Mouse (Mus musculus) testis, adult 2 months (tissue): ENCODE measurements around the gene Hspa1l. TPM values are rescaled to one million over a fixed set of nuclear protein-coding genes. Genes with fewer than 3 reads are reported as not detected.
"Not testable (repeated sequence)": the region's sequence is repeated elsewhere in the genome, so short reads cannot be mapped to it uniquely, and the experiment has no call there.

Experiments used
- H3K27ac ChIP-seq: fragments of 200-500 bp; 2 replicates; pipeline ENCODE4 v1.5.1; 2012; ENCODE audit warnings: low read depth, low read length; ENCODE audit not compliant: control insufficient read depth, insufficient read depth
- H3K27me3 ChIP-seq: fragments of 200-500 bp; 2 replicates; pipeline ENCODE4 v1.6.1; 2012; ENCODE audit warnings: mild to moderate bottlenecking, low read length, moderate library complexity; ENCODE audit not compliant: control insufficient read depth, insufficient read depth
- H3K36me3 ChIP-seq: fragments of 200-500 bp; 2 replicates; pipeline ENCODE4 v1.6.1; 2012; ENCODE audit warnings: mild to moderate bottlenecking, low read length; ENCODE audit not compliant: control insufficient read depth, insufficient read depth
- H3K4me1 ChIP-seq: fragments of 200-500 bp; 2 replicates; pipeline ENCODE4 v1.6.1; 2012; ENCODE audit warnings: low read length; ENCODE audit not compliant: control insufficient read depth, insufficient read depth
- H3K4me3 ChIP-seq: fragments of 200-500 bp; 2 replicates; pipeline ENCODE4 v1.5.1; 2012; ENCODE audit warnings: low read depth, mild to moderate bottlenecking, low read length, moderate library complexity, mixed read lengths; ENCODE audit not compliant: control insufficient read depth
- CTCF ChIP-seq: fragments of 200-500 bp; IDR thresholded peaks from 2 replicates; pipeline ENCODE4 v1.5.1; 2012; ENCODE audit warnings: low read depth, mild to moderate bottlenecking, inconsistent platforms, low read length, moderate library complexity; ENCODE audit not compliant: control insufficient read depth, insufficient read depth, insufficient replicate concordance
- POLR2A ChIP-seq: fragments of 200-500 bp; IDR thresholded peaks from 2 replicates; pipeline ENCODE4 v1.6.1; 2012; ENCODE audit warnings: low read depth, mild to moderate bottlenecking, inconsistent platforms, low read length, moderate library complexity; ENCODE audit not compliant: control insufficient read depth
- polyA plus RNA-seq: library from polyadenylated mRNA; depleted of rRNA; stranded (reverse); fragments of >200 nt; gene quantifications from 2 replicates; pipeline ENCODE4 v1.2.3, GENCODE M21; 2012

Gene Hspa1l
- polyA plus RNA-seq, 1 experiment = 718 TPM

DNA sequence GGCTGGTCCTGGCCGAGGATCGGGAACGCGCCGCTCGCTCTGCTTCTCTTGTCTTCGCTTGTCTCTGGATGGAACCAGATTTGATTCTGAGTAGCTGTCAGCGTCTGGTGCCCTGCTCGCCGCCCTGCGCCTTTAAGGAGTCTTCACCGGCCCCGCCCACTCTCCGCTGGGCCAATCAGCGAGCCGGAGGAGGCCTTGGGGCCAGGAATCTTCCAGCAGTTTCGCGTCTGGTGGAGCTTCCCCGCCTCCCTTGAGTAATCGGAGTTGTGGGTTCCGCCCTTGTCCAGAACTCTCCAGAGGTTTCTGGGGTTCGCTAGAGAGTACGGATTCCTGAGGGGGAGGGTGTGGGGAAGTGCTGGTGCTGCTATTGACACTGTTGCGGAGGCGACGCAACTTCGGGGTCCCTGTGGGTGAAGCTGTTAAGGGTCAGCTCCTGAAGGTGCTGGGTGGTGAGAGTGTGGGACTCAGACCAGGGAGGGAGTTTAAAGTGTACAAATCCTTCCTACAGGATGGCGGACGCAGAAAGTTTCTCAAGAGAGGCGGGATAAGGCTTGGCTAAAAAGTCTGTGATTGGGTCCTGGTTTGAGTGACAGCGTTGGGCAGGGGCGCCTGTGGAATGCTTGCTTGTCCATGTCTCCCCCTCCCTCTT is 13.2 kb upstream of the Hspa1l start, which contains the start of gene Hspa1b:
Gene Hspa1b, minus strand, starts transcription at position 109 of the 649 bp plus-strand sequence.
- H3K27me3 ChIP-seq, H3K4me1 ChIP-seq: not testable (repeated sequence)
- TF ChIP-seq POLR2A = 0 out of 2 replicates have a peak, but pooled peaks have one; percentile 32

DNA sequence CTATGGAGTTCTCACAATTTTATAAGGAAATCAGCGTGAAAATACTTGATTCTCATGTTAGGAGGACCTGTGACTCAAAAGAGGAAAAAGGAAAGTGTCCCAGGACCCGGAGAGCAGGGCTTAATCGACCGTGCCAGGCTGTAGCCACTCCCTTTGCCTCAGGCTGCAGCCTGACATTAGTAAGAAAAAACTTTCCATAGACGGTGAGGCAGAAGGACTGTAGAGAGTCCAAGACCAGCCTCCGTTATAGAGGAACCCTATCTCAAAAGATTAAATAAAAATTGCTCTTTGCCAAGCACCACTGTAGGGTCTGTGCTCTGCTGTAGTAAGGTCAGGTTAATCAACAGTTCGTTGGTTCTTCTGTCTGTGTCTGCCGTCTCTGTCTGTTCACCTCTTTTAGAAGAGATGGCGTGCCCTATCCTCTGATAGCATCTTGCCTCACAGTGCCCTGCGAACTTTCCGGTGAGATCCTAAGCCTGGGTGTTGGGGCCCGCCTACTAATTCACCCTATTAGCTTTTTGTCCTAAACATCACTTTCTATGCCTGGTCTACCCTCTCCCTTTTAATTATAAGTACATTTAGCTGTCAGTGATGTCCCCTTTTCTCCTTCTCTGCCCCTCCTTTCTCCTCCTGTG is 12.5 kb upstream of the Hspa1l start:
- Histone ChIP-seq H3K4me1 (peaks cover 8% of the 10 kb centered on the region), H3K27ac (peak overlapping the region; percentile 97), H3K36me3 (no peaks in the 10 kb centered on the region), H3K4me3 (peak overlapping the region; percentile 86), H3K27me3 (no peaks in the 10 kb centered on the region)
- no peak for TF ChIP-seq CTCF
- no peak for TF ChIP-seq POLR2A

More for the DNA sequence above, 13.2 kb upstream of the Hspa1l start, which contains the start of gene Hspa1b:
- peak within 1 kb of the TSS; percentile 97 for H3K27ac ChIP-seq
- H3K36me3 ChIP-seq = not testable (repeated sequence)
- H3K4me3 ChIP-seq = peak within 1 kb of the TSS; percentile 86

DNA sequence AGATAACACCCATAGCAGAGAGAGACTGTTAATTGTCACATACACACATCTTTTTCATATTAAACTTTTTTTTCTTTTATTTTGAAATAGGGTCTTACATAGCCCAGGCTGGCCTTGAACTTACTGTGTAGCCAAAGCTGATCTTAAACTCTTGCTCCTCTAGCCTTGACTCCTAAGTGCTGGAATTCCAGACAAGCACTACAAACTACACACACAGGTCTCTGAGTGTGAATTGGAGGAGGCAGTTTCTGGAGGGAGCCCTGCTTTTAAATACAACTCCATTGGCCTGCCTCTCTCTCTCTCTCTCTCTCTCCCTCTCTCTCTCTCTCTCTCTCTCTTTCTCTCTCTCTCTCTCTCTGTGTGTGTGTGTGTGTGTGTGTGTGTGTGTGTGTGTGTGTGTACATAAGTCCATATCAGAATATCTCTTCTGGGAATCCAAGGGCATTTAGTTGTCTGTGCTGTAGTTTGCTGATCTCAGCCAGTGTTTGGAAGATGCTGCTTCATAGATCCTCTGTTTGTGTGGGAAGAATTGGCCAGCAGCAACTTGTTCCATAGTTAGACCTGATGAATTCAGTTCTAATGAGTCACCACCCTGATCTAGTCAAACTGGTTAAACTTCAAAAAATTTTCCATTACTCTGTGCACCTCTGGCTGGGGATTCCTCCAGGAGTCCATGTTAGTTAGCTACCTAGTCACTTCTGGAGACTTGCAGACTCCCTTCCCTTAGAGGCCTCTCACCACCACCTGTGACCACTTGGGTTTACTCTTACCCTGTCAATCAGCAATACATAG is 11.6 kb upstream of the Hspa1l start:
- Histone ChIP-seq H3K27ac (peak overlapping the region; percentile 39), H3K4me3 (no peak overlapping the region), H3K4me1 (peaks cover 8% of the 10 kb centered on the region), H3K27me3 (no peaks in the 10 kb centered on the region), H3K36me3 (no peaks in the 10 kb centered on the region)
- no peak for TF ChIP-seq CTCF

GRCm38 (mm10) chr17:34962125-34962524 is 10.4 kb upstream of the Hspa1l start:
- H3K27ac ChIP-seq = no peak overlapping the region
- H3K27me3 ChIP-seq = no peaks in the 10 kb centered on the region
- no peaks in the 10 kb centered on the region for H3K36me3 ChIP-seq
- TF ChIP-seq POLR2A (no peak), CTCF (no peak)
- H3K4me3 ChIP-seq = no peak overlapping the region
- H3K4me1 ChIP-seq = peaks cover 8% of the 10 kb centered on the region

- no peaks in the 10 kb centered on the region for H3K27me3 ChIP-seq
- H3K4me1 ChIP-seq = peaks cover 8% of the 10 kb centered on the region
- no peak overlapping the region for H3K4me3 ChIP-seq
- H3K27ac ChIP-seq = no peak overlapping the region
- H3K36me3 ChIP-seq = no peaks in the 10 kb centered on the region
- TF ChIP-seq CTCF (no peak), POLR2A (no peak)
Measured at GRCm38 (mm10) chr17:34962841-34963240, 9.7 kb upstream of the Hspa1l start.

DNA sequence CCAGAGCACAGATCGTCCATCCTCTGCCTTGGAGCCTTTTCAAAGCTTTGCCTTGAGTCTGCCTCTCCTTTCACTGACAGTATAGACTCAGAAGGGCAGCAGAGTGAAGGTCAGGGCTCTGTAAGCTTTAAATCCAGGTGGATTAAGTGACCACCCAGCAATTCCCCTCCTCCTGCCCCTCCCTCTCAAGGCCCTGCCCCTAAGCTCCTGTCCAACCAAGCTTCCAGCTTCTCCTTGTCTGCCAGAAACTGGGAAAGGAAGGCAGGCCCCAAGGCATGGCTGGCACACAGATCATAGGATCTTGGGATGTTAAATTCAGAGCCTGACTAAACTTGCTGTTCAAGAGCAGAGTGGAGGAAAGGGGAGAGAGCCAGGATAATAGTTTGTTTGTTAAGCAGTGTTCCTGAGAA is 7.9 kb upstream of the Hspa1l start:
- Histone ChIP-seq H3K36me3 (no peaks in the 10 kb centered on the region), H3K4me1 (peaks cover 4% of the 10 kb centered on the region), H3K27me3 (no peaks in the 10 kb centered on the region), H3K4me3 (no peak overlapping the region), H3K27ac (peak overlapping the region; percentile 23; the same call in 1 of the 2 replicates)
- TF ChIP-seq CTCF (no peak), POLR2A (no peak)

DNA sequence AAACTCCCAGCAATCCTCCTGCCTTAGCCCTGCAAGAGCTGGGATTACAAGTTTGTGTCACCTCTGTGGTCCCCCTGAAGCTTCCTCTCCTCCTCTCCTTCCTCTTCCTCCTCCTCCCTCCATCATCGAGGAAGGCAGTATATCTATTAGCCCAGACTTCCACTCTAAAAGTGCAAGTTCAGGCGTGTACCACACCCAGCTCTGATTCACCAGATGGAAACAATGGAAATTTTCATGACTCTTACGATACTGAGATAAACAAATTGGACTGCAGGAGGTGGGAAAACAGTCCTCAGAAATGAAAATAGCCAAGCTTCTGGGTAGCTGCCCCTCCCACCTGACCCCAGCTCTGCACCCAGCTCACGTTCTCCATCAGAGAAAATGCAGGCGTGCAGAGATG is 6.9 kb upstream of the Hspa1l start:
- Histone ChIP-seq H3K4me1 (no peaks in the 10 kb centered on the region), H3K36me3 (no peaks in the 10 kb centered on the region), H3K27ac (no peak overlapping the region), H3K4me3 (no peak overlapping the region), H3K27me3 (no peaks in the 10 kb centered on the region)
- TF ChIP-seq POLR2A (no peak), CTCF (no peak)

DNA sequence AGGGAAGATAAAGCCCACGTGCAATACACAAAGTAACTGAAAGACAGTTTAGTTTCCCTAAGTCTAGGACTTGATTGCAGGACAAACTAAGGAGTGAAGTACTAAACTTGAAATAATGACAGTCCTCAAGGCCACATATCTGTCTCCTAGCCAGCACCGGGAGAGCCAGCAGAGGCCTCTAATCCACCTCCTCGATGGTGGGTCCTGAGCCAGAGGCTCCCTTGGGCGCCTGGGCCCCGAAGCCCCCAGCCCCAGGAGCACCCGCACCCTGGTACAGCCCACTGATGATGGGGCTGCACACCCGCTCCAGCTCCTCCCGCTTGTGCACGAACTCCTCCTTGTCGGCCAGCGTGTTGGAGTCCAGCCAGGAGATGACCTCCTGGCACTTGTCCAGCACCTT is 2.7 kb upstream of the Hspa1l start, which contains the start of gene Gm20481:
Gene Gm20481, plus strand, starts transcription at position 91 of the 400 bp plus-strand sequence.
- H3K27ac ChIP-seq, H3K36me3 ChIP-seq, H3K4me1 ChIP-seq, H3K27me3 ChIP-seq: not testable (repeated sequence)
- peak within 1 kb of the TSS; percentile 48 for H3K4me3 ChIP-seq

DNA sequence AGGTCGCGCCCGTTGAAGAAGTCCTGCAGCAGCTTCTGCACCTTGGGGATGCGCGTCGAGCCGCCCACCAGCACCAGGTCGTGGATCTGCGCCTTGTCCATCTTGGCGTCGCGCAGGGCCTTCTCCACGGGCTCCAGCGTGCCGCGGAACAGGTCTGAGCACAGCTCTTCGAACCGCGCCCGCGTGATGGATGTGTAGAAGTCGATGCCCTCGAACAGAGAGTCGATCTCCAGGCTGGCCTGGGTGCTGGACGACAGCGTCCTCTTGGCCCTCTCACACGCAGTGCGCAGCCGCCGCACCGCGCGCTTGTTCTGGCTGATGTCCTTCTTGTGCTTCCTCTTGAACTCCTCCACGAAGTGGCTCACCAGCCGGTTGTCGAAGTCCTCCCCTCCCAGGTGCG is 1.7 kb upstream of the Hspa1l start:
- H3K27ac ChIP-seq, H3K4me1 ChIP-seq, H3K4me3 ChIP-seq, H3K36me3 ChIP-seq, H3K27me3 ChIP-seq: not testable (repeated sequence)

- not testable (repeated sequence) for H3K4me1 ChIP-seq, H3K27me3 ChIP-seq, H3K36me3 ChIP-seq, H3K27ac ChIP-seq
- peak overlapping the region; percentile 91 for H3K4me3 ChIP-seq
Measured at GRCm38 (mm10) chr17:34971694-34972068, 822 bp upstream of the Hspa1l start.
